Mouse (Mus musculus) common myeloid progenitor, adult 5-6 weeks (primary cell): Measurements from ENCODE around the gene Krt42. TPM values are rescaled to one million over a fixed set of nuclear protein-coding genes. Genes with fewer than 3 reads are reported as not detected.
"Not testable (repeated sequence)": the region's sequence is repeated elsewhere in the genome, so short reads cannot be mapped to it uniquely, and the experiment has no call there.

Experiments used
- ATAC-seq: replicated peaks from 2 replicates; pipeline ENCODE4 v1.8.0; 2016; ENCODE audit warnings: low read depth, mild to moderate bottlenecking, moderate TSS enrichment, inconsistent platforms; ENCODE audit not compliant: poor library complexity, severe bottlenecking
- total RNA-seq: library from RNA; stranded (forward); fragments of 200-1000, 187-1606 nt; gene quantifications from 2 replicates; pipeline ENCODE4 v1.2.3, GENCODE M21; 2017

Gene Krt42
- total RNA-seq, 1 experiment from 2014 or later: not detected

- ATAC-seq: peak; percentile 72
Measured at GRCm38 (mm10) chr11:100281596-100282544, 12.2 kb upstream of the Krt42 start.

- no peak for ATAC-seq
Measured at GRCm38 (mm10) chr11:100278759-100279158, 9.1 kb upstream of the Krt42 start.

- ATAC-seq: no peak
Measured at GRCm38 (mm10) chr11:100277726-100278480, 8.2 kb upstream of the Krt42 start.

- ATAC-seq: no peak
Measured at GRCm38 (mm10) chr11:100275466-100275865, 5.8 kb upstream of the Krt42 start.

- ATAC-seq: no peak
Measured at GRCm38 (mm10) chr11:100274719-100275118, 5.0 kb upstream of the Krt42 start.

- ATAC-seq: no peak
Measured at GRCm38 (mm10) chr11:100271878-100272277, 2.2 kb upstream of the Krt42 start.

- no peak for ATAC-seq
Measured at GRCm38 (mm10) chr11:100262058-100262980, 7.4 kb downstream of the Krt42 start.

GRCm38 (mm10) chr11:100261235-100261605 lies 8.5 kb downstream of the Krt42 start:
- no peak for ATAC-seq

- no peak for ATAC-seq
Measured at GRCm38 (mm10) chr11:100260514-100261234, 9.0 kb downstream of the Krt42 start, which contains the start of gene Krt17. Gene Krt17 (minus strand): TSS chr11:100261029.

- ATAC-seq: no peak
Measured at GRCm38 (mm10) chr11:100259079-100259478, 10.6 kb downstream of the Krt42 start.

- no peak for ATAC-seq
Measured at GRCm38 (mm10) chr11:100257967-100258366, 11.7 kb downstream of the Krt42 start.

- no peak for ATAC-seq
Measured at GRCm38 (mm10) chr11:100255514-100255913, 14.2 kb downstream of the Krt42 start.

GRCm38 (mm10) chr11:100254360-100255090 lies 15.1 kb downstream of the Krt42 start:
- ATAC-seq: no peak

- ATAC-seq: no peak
Measured at GRCm38 (mm10) chr11:100248852-100249465, 20.7 kb downstream of the Krt42 start, which contains the start of gene Krt16. Gene Krt16 (minus strand): TSS chr11:100248902.

GRCm38 (mm10) chr11:100246471-100246870 lies 23.2 kb downstream of the Krt42 start:
- ATAC-seq: not testable (repeated sequence)

GRCm38 (mm10) chr11:100240272-100240671 lies 29.4 kb downstream of the Krt42 start:
- not testable (repeated sequence) for ATAC-seq

GRCm38 (mm10) chr11:100221741-100222140 lies 47.9 kb downstream of the Krt42 start:
- no peak for ATAC-seq

GRCm38 (mm10) chr11:100219304-100219703 lies 50.4 kb downstream of the Krt42 start:
- no peak for ATAC-seq
